Mouse (Mus musculus): ENCODE data around the gene Hgd. TPM values are rescaled to one million over a fixed set of nuclear protein-coding genes. Genes with fewer than 3 reads are reported as not detected.

The Hgd gene
- polyA plus RNA-seq, 1 experiment from 2014 or later: 0.21 TPM

GRCm38 (mm10) chr16:37663643-37664459 lies 83.9 kb downstream of the Hgd start:
- no peaks in the 10 kb centered on the region for H3K36me3 ChIP-seq (ENCODE audit: control insufficient read depth, insufficient read depth, low read length)
- TF ChIP-seq EP300 (optimal IDR thresholded peaks at IDR 0.05) (no peak), CTCF (IDR thresholded peaks at IDR 0.05; ENCODE audit: low read depth) (no peak)
- H3K4me3 ChIP-seq (ENCODE audit: low read depth, low read length): no peak overlapping the region
- H3K27ac ChIP-seq (replicated peaks): no peak overlapping the region
- H3K27me3 ChIP-seq (ENCODE audit: control insufficient read depth, insufficient read depth, low read length): no peaks in the 10 kb centered on the region
- ATAC-seq (ENCODE audit: low FRiP score, low TSS enrichment) (no peak), DNase-seq (ENCODE audit: low spot score) (no peak)
- no peak overlapping the region for H3K9ac ChIP-seq (ENCODE audit: low read length)
- WGBS: 44% methylated on average over 9 of the region's 9 CpGs
- no peaks in the 10 kb centered on the region for H3K9me3 ChIP-seq (ENCODE audit: control insufficient read depth, low read length)
- no peaks in the 10 kb centered on the region for H3K4me1 ChIP-seq (replicated peaks; ENCODE audit: control insufficient read depth, insufficient read depth)
- no peak overlapping the region for H3K4me2 ChIP-seq (replicated peaks; ENCODE audit: low read depth)

DNA sequence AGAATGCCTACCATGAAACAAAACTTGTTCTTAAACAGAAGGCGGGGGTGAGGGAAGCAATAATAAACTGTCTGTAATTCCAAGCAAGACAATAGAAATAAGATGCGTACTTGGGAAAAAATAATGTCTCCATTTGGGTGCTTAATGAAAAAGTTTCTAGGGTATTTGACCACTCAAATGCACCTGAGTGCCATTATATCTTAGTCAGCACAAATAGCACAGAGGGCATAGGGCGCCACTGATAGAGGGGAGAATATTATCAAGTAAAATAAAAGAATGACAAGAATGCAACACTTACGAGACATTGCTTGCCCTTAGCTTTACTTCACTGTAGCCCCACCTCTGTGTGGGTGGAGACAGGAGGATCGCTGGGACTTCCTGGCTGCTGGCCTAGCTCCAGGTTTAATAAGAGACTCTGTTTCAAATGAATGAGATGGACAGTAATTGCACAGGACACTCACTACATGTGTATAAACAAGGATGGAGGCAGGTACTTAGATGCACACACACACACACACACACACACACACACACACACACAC lies 85.5 kb downstream of the Hgd start:
- WGBS: 60% methylated on average over 5 of the region's 5 CpGs
- Histone ChIP-seq H3K4me3 (ENCODE audit: low read depth, low read length) (no peak overlapping the region), H3K27ac (replicated peaks) (no peak overlapping the region), H3K4me2 (replicated peaks; ENCODE audit: low read depth) (no peak overlapping the region), H3K4me1 (replicated peaks; ENCODE audit: control insufficient read depth, insufficient read depth) (no peaks in the 10 kb centered on the region), H3K9ac (ENCODE audit: low read length) (no peak overlapping the region), H3K27me3 (ENCODE audit: control insufficient read depth, insufficient read depth, low read length) (no peaks in the 10 kb centered on the region), H3K36me3 (ENCODE audit: control insufficient read depth, insufficient read depth, low read length) (no peaks in the 10 kb centered on the region), H3K9me3 (ENCODE audit: control insufficient read depth, low read length) (no peaks in the 10 kb centered on the region)
- ATAC-seq (ENCODE audit: low FRiP score, low TSS enrichment) (no peak), DNase-seq (ENCODE audit: low spot score) (no peak)
- TF ChIP-seq CTCF (IDR thresholded peaks at IDR 0.05; ENCODE audit: low read depth): no peak
- TF ChIP-seq EP300 (optimal IDR thresholded peaks at IDR 0.05): no peak

DNA sequence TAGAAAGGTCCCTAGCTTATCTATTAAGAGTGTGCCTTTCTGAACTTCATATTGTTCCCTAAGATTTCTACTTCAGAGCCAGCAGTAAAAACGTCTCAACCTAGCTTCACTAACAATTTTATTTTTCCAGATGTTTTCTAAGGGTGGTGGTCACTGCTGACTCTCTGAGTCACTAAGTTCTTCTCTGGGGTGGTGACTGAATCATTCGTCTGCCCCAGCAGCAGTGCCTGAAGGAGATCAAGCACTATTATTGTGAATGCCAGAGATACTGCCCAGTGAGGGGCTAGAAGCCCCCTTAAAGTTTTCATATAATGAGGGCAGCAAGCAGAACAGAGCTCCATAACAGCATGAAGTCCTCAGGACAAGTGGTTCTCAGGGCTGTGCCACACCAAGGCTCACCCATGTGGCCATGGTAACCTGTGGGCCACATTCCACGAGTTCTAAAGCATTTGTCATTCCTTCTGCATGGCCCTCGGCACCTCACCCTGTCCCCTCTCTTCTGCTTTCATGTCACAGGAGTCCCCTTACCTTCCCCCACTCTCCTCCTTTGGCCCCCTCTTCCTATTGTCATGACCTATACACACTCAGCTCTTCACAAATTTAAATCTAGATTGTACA lies 90.8 kb downstream of the Hgd start:
- Histone ChIP-seq H3K4me3 (ENCODE audit: low read depth, low read length) (no peak overlapping the region), H3K27ac (replicated peaks) (no peak overlapping the region), H3K9ac (ENCODE audit: low read length) (no peak overlapping the region), H3K4me2 (replicated peaks; ENCODE audit: low read depth) (no peak overlapping the region), H3K27me3 (ENCODE audit: control insufficient read depth, insufficient read depth, low read length) (no peaks in the 10 kb centered on the region), H3K9me3 (ENCODE audit: control insufficient read depth, low read length) (no peaks in the 10 kb centered on the region), H3K36me3 (ENCODE audit: control insufficient read depth, insufficient read depth, low read length) (no peaks in the 10 kb centered on the region), H3K4me1 (replicated peaks; ENCODE audit: control insufficient read depth, insufficient read depth) (no peaks in the 10 kb centered on the region)
- DNase-seq (ENCODE audit: low spot score): no peak
- WGBS: 23% methylated on average over 4 of the region's 4 CpGs
- TF ChIP-seq CTCF (IDR thresholded peaks at IDR 0.05; ENCODE audit: low read depth): no peak
- no peak for TF ChIP-seq EP300 (optimal IDR thresholded peaks at IDR 0.05)
- ATAC-seq (ENCODE audit: low FRiP score, low TSS enrichment): no peak

DNA sequence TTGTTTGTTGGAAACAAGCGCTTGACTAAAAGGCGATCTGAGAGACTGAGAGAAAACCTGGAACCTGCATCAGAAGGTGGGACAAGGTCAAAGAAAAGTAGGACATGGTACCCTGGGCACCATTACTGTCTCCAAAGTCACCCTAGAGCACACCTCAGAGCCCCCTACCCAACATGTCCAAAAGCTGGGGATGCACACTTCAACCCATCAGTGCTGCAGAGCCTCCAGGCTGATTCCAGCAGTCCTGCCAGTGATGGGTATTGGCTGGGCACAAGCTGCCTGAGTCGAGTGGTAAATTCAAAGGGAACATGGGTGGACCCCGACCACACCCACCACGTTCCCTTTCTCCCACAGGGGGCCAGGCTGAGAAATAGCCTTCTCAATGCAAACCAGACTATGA lies 95.4 kb downstream of the Hgd start:
- no peak overlapping the region for H3K4me3 ChIP-seq (ENCODE audit: low read depth, low read length)
- no peak overlapping the region for H3K4me2 ChIP-seq (replicated peaks; ENCODE audit: low read depth)
- DNase-seq (ENCODE audit: low spot score) (no peak), ATAC-seq (ENCODE audit: low FRiP score, low TSS enrichment) (no peak)
- no peaks in the 10 kb centered on the region for H3K36me3 ChIP-seq (ENCODE audit: control insufficient read depth, insufficient read depth, low read length)
- TF ChIP-seq CTCF (IDR thresholded peaks at IDR 0.05; ENCODE audit: low read depth): no peak
- no peak for TF ChIP-seq EP300 (optimal IDR thresholded peaks at IDR 0.05)
- H3K9me3 ChIP-seq (ENCODE audit: control insufficient read depth, low read length): no peaks in the 10 kb centered on the region
- no peak overlapping the region for H3K27ac ChIP-seq (replicated peaks)
- no peak overlapping the region for H3K9ac ChIP-seq (ENCODE audit: low read length)
- no peaks in the 10 kb centered on the region for H3K27me3 ChIP-seq (ENCODE audit: control insufficient read depth, insufficient read depth, low read length)
- H3K4me1 ChIP-seq (replicated peaks; ENCODE audit: control insufficient read depth, insufficient read depth): no peaks in the 10 kb centered on the region
- WGBS: 88% methylated on average over 5 of the region's 5 CpGs

DNA sequence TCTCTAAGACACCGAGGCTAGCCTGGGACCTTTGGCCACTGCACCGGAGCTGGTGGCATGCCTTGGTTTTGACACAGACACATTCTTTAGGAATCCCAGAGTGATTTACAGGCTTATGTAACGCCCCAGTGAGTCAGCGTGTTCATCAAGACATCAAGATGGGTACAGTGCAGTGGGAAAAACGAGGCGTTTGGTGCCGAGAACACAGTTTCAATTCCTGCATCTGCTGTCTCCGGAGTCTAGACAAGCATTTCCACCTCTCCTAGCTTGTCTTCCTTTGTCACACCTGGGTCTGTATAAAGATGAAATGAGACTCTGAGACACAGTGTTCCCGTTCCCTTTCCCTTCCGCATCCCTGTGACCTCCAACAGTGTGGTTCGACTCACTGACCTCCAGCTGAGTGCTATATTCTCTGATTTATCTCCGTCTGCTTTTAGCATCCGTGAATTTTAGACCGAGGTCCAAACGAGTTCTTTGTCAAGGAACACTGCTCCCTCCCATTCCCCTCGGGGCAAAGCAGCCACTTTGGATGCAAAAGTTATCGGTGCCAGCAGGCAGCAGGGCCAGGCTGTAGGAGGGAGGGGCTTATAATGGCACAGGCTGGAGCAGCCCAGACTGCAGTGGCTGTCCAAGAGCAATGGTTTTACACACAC lies 96.2 kb downstream of the Hgd start:
- Histone ChIP-seq H3K4me1 (replicated peaks; ENCODE audit: control insufficient read depth, insufficient read depth) (no peaks in the 10 kb centered on the region), H3K36me3 (ENCODE audit: control insufficient read depth, insufficient read depth, low read length) (no peaks in the 10 kb centered on the region), H3K4me3 (ENCODE audit: low read depth, low read length) (no peak overlapping the region), H3K4me2 (replicated peaks; ENCODE audit: low read depth) (no peak overlapping the region; the same call in 1 of the 2 replicates), H3K27ac (replicated peaks) (no peak overlapping the region), H3K27me3 (ENCODE audit: control insufficient read depth, insufficient read depth, low read length) (no peaks in the 10 kb centered on the region), H3K9me3 (ENCODE audit: control insufficient read depth, low read length) (no peaks in the 10 kb centered on the region), H3K9ac (ENCODE audit: low read length) (no peak overlapping the region)
- no peak for DNase-seq (ENCODE audit: low spot score)
- TF ChIP-seq CTCF (IDR thresholded peaks at IDR 0.05; ENCODE audit: low read depth): no peak
- TF ChIP-seq EP300 (optimal IDR thresholded peaks at IDR 0.05): no peak
- 59% methylated on average over 17 of the region's 17 CpGs for WGBS
- ATAC-seq (ENCODE audit: low FRiP score, low TSS enrichment): no peak

All from stomach, postnatal 0 days (tissue).